Mouse (Mus musculus) layer of hippocampus, adult 11-12 months (tissue): ENCODE data around the gene Olfr1508.
"Not testable (repeated sequence)": the region's sequence is repeated elsewhere in the genome, so short reads cannot be mapped to it uniquely, and the experiment has no call there.

Experiments used
- DNase-seq: peaks from one replicate; pipeline ENCODE4 v3.0.0; 2022; ENCODE audit warnings: low spot score

Gene Olfr1508

DNA sequence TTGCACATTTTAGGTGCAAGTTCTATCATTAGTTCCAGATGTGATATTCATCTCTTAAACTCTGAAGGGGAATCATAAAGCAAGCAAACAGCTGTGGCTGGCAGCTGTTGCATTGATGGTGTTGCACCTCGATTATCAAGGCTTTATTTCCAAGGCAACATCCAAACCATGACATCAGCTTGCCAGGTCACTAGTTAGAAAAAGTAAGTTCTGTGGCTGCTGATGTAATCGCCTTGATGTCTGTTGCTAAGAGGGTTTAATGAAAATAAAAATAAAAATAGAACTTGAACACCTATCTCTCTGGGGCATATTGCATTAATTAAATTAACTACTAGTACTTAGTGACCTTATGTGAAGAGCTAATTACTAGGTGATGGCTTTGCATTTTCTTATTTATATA, at the start of gene Olfr1508:
Olfr1508 (minus strand) TSS at position 101 of the 400 bp plus-strand sequence.
- DNase-seq, result no peak

DNA sequence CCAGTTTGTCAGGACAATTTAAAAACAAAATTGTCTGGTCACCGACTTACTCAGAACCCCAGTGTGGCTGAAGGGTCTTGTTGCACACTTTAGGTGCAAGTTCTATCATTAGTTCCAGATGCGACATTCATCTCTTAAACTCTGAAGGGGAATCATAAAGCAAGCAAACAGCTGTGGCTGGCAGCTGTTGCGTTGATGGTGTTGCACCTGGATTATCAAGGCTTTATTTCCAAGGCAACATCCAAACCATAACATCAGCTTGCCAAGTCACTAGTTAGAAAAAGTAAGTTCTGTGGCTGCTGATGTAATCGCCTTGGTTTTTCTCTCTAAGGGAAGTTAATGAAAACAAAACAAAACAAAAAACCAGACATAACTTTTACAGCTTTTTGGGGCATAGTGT, 28.2 kb upstream of the Olfr1508 start, which contains the start of gene Olfr1507:
Olfr1507 (minus strand) TSS at position 234 of the 400 bp plus-strand sequence.
- DNase-seq, result no peak

GRCm38 (mm10) chr14:52465738-52466137, 1.6 kb downstream of the Olfr1508 start:
- DNase-seq, result no peak

GRCm38 (mm10) chr14:52461928-52462327, 5.4 kb downstream of the Olfr1508 start:
- DNase-seq, result no peak

- DNase-seq, result no peak
These were observed 16.2 kb downstream of the Olfr1508 start for GRCm38 (mm10) chr14:52451138-52451537.

DNA sequence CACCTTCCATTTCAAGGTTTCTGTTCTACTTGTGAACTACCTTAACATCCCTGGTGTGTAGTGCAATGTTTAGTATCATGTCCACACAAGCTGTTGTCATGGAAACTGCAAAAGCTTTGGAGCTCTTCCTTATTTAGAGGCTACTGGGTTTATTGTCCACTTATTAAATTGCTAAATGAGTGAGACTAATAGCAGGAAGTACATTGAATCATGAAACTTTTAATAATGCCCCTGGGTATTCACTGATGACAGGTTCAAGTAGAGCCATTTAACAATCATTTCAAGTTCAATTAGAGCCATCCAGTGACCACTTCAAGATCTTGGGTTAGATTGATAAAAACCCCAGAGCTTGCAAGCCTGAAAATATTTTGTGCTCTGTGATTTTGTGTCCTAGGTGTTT, 24.6 kb downstream of the Olfr1508 start, which contains the start of gene Olfr1509:
Olfr1509 (plus strand) TSS at position 301 of the 400 bp plus-strand sequence.
- no peak for DNase-seq

DNA sequence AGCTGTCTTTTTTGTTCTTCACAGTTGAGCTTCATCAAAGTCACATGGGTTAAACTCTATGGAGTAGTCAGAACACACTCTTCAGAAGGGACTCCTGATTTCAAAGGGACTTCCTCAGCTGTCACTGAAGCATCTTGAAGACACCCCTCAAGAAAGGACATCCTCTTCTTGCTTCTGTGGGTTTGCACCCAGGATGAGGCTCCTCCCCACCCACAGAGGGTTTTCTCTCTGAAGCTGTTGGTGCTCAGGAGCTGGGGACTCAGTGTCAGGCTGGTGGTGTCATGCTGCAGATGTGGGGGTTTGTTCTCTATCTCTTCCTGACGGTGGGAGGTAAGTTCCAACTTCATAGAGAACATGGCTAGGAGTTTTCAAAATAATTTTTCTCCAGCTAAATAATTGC, 39.6 kb downstream of the Olfr1508 start:
- no peak for DNase-seq

DNA sequence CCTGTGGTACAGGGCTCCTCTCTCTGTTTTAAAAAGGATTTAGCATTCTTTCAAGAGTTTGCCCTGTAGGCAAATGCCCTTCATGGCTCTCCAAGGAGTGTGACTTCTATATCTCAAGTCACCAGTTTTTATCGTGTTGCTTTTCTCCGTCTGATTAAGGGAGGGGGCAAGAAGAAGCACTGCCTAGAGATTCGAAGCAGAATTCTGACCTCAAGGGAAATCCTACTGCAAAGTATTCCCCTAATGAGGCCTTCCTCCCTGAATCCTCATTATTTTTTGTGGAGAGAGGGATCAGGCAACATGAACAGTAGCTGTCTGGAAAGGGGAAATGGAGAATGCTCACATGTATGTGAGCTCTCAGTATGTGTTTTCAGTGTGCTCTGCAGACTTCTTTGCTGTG, 53.0 kb downstream of the Olfr1508 start, which contains the start of gene Olfr1510:
Olfr1510 (minus strand) TSS at position 101 of the 400 bp plus-strand sequence.
- DNase-seq, result no peak

- not testable (repeated sequence) for DNase-seq
These were observed 57.0 kb downstream of the Olfr1508 start for GRCm38 (mm10) chr14:52410142-52410919.
